Mouse (Mus musculus) yolk sac, embryonic 10.5 days (tissue): ENCODE data around the gene Stx7.
A peak's percentile ranks its signal among the peaks of the same experiment; 100 is the strongest.

Experiments used
- DNase-seq: peaks from one replicate; pipeline ENCODE4 v3.0.0-alpha.2; 2017; ENCODE audit warnings: low spot score

Stx7 gene

GRCm38 (mm10) chr10:24167978-24168583 lies 19.0 kb downstream of the Stx7 start:
- DNase-seq, result no peak

GRCm38 (mm10) chr10:24168854-24169253 lies 19.8 kb downstream of the Stx7 start:
- no peak for DNase-seq

DNA sequence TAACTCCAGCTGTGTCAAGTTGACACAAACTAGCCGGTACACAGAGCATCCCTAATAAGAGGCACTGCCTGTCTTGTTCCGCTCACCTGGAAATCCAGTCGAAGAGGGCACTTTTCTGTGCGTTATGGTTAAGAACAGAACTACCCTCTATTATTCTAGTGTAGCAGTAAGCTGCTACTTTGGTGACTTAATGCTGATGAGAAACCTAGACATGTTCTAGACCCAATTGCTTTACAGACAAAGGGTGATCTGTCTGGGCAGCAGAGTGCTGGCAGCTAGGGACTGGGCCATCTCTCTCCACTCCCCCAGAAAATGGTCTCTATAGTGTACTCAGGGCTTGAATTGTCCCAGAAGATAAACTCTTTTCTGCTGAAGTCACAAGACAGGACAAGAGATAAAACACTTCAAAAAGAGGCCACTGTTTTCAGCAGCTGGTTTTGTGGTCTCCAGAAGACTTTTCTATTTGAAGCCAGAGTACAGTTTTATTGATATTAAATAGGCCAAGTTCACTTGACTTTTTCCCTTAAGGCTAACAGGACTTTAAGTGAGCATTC lies 22.9 kb downstream of the Stx7 start:
- DNase-seq, result no peak

GRCm38 (mm10) chr10:24173210-24174001 lies 24.3 kb downstream of the Stx7 start:
- DNase-seq, result peak; percentile 32

DNA sequence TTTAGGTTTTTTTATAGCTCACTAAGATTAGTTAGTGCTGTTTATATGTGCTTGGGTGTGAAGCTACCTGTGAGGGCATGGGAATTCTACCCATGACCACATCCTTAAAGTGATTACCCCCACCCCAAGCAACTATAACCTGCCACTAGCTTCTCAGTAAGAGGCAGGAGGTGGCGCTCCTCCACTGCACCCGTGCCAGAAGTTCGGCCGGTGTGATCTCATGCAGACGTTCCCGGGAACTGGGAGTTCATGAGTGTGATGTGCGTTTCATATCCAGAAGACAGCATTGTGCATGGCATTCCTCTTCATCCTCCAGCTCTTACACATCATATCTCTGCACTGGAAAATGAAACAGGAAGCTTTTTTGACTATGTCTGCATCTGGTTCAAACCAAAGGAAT lies 41.3 kb downstream of the Stx7 start:
- no peak for DNase-seq

GRCm38 (mm10) chr10:24191977-24192376 lies 42.9 kb downstream of the Stx7 start:
- DNase-seq, result no peak

- DNase-seq, result no peak
Measured at GRCm38 (mm10) chr10:24199303-24199702, 50.2 kb downstream of the Stx7 start.

- no peak for DNase-seq
Measured at GRCm38 (mm10) chr10:24200099-24200498, 51.0 kb downstream of the Stx7 start.

- no peak for DNase-seq
Measured at GRCm38 (mm10) chr10:24210075-24210474, 61.0 kb downstream of the Stx7 start.

DNA sequence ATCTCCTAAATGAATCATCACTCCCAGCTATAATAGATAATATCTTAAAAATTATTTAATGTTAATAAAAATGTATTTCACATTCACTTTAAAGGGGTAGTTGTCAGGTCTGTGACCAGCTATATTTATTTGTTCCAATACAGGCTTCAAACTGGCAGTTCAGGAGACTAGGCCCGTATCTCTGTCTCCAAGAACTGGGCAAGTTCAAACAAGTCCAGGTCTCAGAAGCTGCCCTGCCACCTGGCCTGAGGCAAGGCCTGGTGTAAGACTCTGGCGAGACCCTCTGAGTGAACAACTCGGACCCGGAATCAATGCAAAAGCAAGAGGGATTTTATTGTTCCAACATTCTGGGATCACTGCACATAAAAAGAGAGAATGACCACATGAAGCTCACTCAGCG lies 64.2 kb downstream of the Stx7 start:
- no peak for DNase-seq

DNA sequence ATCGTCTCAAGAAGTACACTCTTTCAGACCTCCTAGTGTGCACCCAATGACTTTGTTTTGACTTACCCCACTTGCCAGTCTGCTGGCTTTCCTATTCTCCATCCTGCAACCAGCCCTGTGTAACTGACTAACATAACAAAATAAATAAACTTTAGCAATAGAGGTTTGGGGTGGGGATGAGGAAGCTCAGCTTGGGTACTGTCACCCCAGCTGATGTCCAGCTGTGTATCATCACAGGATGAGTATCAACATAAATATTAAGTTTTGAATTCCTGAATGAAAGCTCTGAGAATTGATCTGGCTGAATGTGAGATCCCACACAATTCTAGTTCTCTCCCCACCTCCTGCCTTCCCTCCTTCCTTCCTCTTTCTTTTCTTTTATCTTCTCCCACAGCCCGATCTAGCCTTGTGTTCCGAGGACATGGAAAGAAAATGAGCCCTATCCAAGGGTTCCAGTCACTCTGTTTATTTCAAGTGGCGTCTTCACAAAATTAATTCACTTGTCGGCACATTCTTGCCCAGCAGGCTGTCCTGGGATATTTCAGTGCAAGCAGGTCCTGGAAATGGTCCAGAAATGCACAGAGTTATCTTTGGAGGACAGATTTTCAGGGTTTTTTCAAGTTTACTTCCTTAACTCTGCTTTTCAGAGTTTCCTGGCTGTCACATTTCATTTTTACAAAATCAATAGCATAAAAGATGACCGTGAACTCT lies 68.6 kb downstream of the Stx7 start:
- no peak for DNase-seq

DNA sequence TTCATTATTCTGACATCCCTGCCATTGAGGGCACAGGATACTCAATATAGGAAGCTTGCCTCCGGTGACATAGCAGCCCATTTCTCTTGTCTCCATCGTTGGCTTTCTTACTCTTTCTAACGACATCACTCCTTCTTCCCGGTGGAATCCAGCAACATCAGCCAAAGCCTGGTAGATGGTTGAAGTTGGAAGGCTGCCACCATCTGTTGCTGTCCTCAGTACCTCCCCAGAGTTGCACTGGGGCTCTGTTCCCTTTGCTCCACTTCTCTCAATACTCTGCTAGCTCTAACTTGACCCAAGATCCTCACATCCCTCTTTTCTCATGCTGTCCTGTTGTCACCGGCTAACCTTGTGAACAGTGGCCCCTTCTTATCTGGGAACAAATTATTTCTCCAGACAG lies 71.8 kb downstream of the Stx7 start:
- DNase-seq, result no peak

DNA sequence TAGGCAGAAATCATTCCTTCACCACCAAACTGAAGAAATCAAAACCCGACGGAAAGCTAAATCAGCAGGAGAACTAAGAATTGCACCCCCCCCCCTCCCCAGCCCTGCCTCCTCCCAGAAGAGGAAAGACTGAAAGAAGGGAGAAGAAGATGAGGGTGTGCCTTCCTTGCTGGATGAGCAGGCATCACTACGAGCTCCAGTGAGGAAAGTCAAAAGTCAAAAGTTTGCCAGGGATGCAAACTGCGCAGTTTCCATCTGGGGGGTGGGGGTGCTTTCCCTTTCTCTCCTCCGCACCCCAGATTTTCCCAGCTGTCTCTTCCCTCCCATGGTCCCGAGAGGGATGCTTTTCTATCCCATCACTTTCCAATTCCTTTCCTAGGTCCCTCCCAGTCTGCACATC lies 73.8 kb downstream of the Stx7 start:
- no peak for DNase-seq

GRCm38 (mm10) chr10:24223449-24224143 lies 74.5 kb downstream of the Stx7 start, which contains the start of gene Moxd1:
TSS of gene Moxd1 (plus strand) at chr10:24223517.
- DNase-seq, result peak; percentile 28

- DNase-seq, result no peak
Measured at GRCm38 (mm10) chr10:24224591-24224990, 75.5 kb downstream of the Stx7 start.

DNA sequence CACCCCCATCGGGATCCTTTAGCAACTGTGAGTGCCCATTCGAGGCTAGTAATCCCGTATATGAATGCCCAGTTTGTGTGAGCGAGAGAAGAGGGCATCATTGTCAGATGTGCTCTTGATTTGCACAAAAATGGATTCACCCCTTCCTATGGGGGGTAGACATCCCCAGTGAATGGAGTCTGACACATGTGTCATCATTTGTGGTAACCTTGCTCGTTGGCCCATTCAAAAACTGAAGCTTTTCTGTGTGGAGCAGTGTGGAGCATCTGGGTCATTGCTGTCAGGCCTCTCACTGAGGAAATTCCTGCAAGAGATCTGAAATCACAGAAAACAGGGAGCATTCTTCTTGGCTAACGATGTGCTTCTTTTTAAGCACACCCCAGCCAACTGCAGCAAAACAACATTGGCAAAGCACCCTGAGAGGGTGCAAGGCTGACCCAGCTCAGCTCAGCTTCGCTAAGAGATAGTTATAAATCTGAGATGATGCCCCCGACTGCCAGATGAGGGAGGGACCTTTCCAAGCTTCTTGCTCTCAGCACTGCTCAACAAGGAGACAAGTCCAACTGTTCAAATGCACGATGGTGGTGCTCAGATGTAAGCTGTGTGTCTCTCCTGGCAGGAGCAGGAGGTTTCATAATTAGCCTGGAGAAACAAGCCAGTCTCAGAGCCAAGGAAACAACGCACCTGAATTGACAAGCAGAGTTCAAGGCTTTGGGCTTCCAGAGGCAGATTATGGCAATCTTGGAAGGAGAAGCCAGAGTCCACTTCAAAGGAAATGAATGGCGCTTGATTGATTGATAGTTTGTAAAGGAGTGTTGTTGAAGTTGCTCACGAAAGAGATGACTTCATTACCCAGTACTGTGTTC lies 79.4 kb downstream of the Stx7 start:
- DNase-seq, result no peak

DNA sequence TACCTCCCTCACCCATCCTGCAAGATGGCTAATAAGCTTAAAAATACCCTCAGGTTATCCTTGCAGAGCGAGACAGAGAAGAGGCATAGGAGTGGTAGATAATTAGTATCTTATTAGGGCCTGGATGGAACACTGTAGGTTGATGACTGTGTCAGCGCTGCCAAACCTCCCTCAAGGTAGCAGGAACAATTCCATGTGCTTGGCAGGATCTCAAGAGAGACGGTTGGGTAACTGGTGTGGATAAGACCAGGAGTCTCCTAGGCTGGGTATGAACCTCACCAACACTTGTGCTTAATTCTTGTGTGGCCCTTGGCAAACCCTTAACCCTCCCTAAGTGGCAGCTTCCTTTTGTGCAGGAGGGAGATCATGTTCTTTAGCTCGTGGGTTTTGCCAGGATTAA lies 83.2 kb downstream of the Stx7 start:
- no peak for DNase-seq

DNA sequence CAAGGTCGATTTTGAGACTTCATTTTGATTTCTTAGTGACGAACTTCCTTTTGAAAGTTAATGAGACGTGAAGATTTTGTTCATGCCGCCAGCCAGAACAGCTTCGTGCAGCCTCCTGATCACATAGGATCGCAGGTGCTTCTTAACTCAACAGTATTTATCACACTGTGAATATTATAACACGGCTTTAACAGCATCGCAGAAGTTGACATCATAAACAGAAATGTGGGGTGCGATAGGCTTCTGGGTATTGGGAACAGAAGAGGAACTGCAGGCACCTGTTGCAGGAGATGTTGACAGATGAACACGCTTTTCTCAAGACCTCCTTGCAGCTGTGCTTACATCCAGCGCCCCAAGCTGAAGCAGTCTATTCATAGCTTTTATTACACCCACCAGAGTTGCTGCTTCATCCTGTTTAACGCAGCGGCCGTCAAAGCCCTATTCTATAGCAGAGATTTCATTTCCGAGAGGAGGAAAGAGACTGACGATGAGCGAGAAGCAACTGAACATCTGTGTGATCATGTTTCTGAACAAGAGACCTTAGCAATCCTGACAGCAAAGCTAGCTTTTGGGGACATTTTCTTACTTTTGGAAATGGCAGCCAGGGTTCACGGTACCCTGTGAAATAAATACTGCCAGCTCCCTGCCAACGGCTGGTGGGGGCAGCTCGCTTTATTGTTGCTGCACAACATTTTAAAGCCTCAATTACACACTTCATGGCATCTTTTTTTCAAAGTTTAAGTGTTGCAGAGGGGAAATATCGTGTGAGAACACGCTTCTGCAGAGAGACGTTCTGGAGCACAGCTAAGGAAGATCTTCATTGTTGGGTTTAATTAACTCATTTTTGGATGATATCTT lies 86.6 kb downstream of the Stx7 start:
- no peak for DNase-seq
